Mouse (Mus musculus): ENCODE results near the gene Echdc1. TPM values are rescaled to one million over a fixed set of nuclear protein-coding genes. Genes with fewer than 3 reads are reported as not detected.

Gene Echdc1
- 2.5 and 5.8 TPM in 2 replicates for polyA plus RNA-seq (2011; ENCODE audit: insufficient read depth, insufficient read length, low replicate concordance, missing spikeins)

DNA sequence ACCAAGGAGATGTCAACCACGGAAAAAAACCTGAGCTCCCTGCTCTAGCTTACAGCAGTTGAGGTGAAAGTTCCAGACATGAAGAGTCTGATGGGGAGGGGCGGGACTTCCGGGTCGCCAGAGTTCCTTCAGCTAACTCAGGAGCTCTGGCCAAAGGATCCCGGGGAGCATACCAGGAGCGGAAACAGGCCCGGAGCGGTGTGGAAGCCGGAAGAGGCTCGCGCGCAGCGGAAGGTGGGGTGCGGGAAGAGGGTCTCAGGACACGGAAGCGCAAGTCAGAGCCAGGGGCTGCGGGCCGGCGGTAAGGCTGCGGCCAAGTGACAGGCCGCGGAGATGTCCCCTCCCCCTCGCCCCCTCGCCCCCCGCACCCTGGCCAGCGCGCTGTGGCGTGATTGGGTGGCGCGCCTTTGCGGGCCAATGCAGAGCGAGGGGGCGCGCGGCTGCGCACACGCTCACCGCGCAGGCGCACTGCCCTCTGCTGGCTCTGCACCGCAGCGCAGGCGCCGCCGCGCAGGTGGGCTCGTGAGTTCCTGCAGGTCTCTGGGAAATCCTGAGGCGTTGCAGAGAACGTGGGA is at the start of gene Echdc1:
Gene Echdc1 (plus strand): TSS at position 103 of the 575 bp plus-strand sequence.
- WGBS, result under 1% methylated on average over 44 of the region's 49 CpGs
- H3K4me1 ChIP-seq (ENCODE audit: control insufficient read depth, insufficient read depth, low read length), result no peaks in the 10 kb centered on the region
- H3K27ac ChIP-seq (ENCODE audit: control insufficient read depth, insufficient read depth, low read depth, low read length, poor library complexity), result peak within 1 kb of the TSS; percentile 80
- H3K4me3 ChIP-seq (replicated peaks; ENCODE audit: control insufficient read depth, low read depth, low read length), result peak within 1 kb of the TSS; percentile 90
- peak; percentile 93 for TF ChIP-seq CTCF (IDR thresholded peaks at IDR 0.05; ENCODE audit: control insufficient read depth, insufficient read depth, low read length)
- TF ChIP-seq POLR2A (IDR thresholded peaks at IDR 0.05; ENCODE audit: borderline replicate concordance, control insufficient read depth, low read depth, low read length), result peak; percentile 51; the same call in 1 of the 2 replicates

DNA sequence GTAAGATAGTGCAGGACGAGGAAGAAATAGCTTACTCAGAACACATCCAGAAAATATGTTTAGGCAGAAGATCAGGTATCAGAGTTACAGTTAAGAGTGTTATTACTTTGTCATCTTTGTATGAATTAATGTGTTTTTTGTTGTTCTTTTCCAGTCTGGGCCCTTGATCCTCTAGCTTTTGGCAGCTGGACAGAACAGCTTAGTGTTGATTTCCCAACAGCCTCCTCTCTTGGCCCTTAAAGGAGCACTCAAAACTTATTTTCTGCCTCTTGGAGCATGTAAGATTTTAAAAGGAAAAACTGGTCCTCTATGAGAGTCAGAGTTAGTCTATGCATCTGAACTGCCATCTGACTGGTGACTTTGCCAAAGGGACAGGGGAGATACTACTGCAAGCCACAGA is 31.2 kb upstream of the Echdc1 start:
- Histone ChIP-seq H3K27ac (ENCODE audit: control insufficient read depth, insufficient read depth, low read depth, low read length, poor library complexity) (no peak overlapping the region), H3K4me1 (ENCODE audit: control insufficient read depth, insufficient read depth, low read length) (no peaks in the 10 kb centered on the region), H3K4me3 (replicated peaks; ENCODE audit: control insufficient read depth, low read depth, low read length) (no peak overlapping the region)
- no peak for TF ChIP-seq CTCF (IDR thresholded peaks at IDR 0.05; ENCODE audit: control insufficient read depth, insufficient read depth, low read length)
- no peak for TF ChIP-seq POLR2A (IDR thresholded peaks at IDR 0.05; ENCODE audit: borderline replicate concordance, control insufficient read depth, low read depth, low read length)
- 64% methylated on average over 1 of the region's 1 CpGs for WGBS

DNA sequence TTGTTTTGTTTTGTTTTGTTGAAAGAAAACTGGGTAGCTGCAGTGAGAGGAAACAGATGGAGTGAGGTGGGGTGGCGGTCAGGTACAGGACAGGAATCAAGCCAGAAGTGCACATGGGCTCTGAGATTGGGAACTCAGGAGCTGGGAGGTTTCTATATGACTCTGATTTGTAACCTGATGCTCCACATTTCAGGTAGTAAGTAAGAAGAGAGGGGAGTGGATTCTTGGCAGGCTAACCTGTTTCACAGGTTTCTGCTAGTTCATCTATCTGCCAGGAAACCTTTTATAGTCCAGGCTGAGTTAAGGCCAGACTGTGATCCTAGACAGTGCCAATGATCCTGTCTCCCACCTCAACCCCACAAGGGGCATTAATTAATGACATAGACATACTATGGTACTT is 27.2 kb upstream of the Echdc1 start:
- Histone ChIP-seq H3K4me1 (ENCODE audit: control insufficient read depth, insufficient read depth, low read length) (no peaks in the 10 kb centered on the region), H3K27ac (ENCODE audit: control insufficient read depth, insufficient read depth, low read depth, low read length, poor library complexity) (no peak overlapping the region), H3K4me3 (replicated peaks; ENCODE audit: control insufficient read depth, low read depth, low read length) (no peak overlapping the region)
- TF ChIP-seq POLR2A (IDR thresholded peaks at IDR 0.05; ENCODE audit: borderline replicate concordance, control insufficient read depth, low read depth, low read length), result no peak
- TF ChIP-seq CTCF (IDR thresholded peaks at IDR 0.05; ENCODE audit: control insufficient read depth, insufficient read depth, low read length), result no peak
- WGBS, result 88% methylated on average over 1 of the region's 1 CpGs

DNA sequence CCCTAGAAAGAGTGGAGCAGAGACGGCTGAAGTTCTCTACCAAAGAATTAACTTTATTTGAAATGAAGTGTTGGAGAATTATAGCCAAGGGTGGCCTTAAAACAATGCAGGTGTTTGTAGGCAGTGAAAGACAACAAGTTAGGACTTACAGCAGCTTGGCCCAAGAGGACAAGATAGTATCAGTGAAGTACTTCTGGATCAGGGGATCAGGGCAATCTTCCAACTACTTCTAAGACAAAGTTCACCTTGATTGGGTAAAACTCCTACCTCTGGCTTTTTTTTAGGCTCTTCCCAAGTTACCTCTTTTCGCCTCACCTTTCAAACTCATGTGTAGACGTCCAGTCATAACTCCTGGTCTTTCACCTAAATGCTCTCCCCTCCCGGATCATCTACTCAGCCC is 10.7 kb upstream of the Echdc1 start:
- no peak overlapping the region for H3K27ac ChIP-seq (ENCODE audit: control insufficient read depth, insufficient read depth, low read depth, low read length, poor library complexity)
- TF ChIP-seq CTCF (IDR thresholded peaks at IDR 0.05; ENCODE audit: control insufficient read depth, insufficient read depth, low read length) (no peak), POLR2A (IDR thresholded peaks at IDR 0.05; ENCODE audit: borderline replicate concordance, control insufficient read depth, low read depth, low read length) (no peak)
- WGBS, result 83% methylated on average over 4 of the region's 4 CpGs
- H3K4me3 ChIP-seq (replicated peaks; ENCODE audit: control insufficient read depth, low read depth, low read length), result no peak overlapping the region
- H3K4me1 ChIP-seq (ENCODE audit: control insufficient read depth, insufficient read depth, low read length), result no peaks in the 10 kb centered on the region

DNA sequence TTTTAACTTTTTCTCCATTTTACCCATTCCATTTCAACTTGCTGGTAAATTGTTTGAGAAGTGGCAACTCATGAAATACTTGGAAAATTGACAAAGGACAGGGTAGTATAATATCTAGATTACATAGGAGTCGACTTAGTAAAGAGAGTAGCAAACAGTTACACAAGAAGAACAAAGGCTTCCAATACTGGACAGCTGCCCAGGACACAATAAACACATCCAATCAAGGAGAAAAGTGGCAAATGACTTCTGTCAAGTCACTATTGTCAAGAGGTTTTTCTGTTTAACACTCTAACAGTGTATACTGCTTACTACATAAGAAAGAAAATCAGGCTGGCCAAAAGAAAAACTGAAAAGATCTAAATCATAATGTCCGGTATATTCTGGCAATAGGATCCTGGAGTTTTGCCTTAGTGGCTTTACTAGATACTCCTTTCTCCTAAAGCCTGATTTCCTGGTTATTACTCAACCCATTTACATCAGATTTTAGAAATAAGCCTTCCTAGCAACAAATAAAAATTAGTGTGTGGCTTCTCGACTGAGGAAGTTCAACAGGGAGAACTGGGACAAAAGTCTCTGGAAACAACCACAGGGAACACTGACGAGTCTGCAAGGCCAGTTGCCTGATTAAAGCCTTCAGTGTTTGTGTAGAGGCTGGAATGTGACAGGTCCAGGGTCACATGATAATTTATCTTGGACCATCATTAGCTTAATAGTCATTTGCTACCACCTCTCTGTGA is 1.3 kb upstream of the Echdc1 start:
- WGBS, result 77% methylated on average over 4 of the region's 4 CpGs
- Histone ChIP-seq H3K4me1 (ENCODE audit: control insufficient read depth, insufficient read depth, low read length) (no peaks in the 10 kb centered on the region), H3K27ac (ENCODE audit: control insufficient read depth, insufficient read depth, low read depth, low read length, poor library complexity) (no peak overlapping the region), H3K4me3 (replicated peaks; ENCODE audit: control insufficient read depth, low read depth, low read length) (no peak overlapping the region)
- TF ChIP-seq CTCF (IDR thresholded peaks at IDR 0.05; ENCODE audit: control insufficient read depth, insufficient read depth, low read length), result no peak
- TF ChIP-seq POLR2A (IDR thresholded peaks at IDR 0.05; ENCODE audit: borderline replicate concordance, control insufficient read depth, low read depth, low read length), result no peak

DNA sequence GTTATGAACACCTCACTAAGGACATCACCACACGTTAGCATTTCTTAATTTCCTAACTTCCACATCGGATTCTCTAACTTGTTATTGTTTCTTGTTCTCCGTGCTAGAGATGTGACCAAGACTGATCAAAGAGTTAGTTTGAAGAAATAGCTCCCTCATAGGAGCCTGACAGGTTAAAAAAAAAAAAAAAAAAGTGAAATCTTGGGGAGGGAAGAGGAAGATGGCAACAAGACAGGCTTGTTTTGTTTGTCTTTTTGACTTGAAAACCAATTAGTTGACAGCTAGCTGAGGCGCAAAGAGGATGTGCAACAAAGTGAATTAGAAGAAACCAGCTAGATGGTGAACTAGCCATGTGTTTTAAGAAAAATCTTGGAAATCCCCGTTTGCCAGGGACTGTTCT is 939 bp downstream of the Echdc1 start:
- H3K4me1 ChIP-seq (ENCODE audit: control insufficient read depth, insufficient read depth, low read length), result no peaks in the 10 kb centered on the region
- H3K27ac ChIP-seq (ENCODE audit: control insufficient read depth, insufficient read depth, low read depth, low read length, poor library complexity), result no peak overlapping the region
- TF ChIP-seq CTCF (IDR thresholded peaks at IDR 0.05; ENCODE audit: control insufficient read depth, insufficient read depth, low read length), result no peak
- no peak for TF ChIP-seq POLR2A (IDR thresholded peaks at IDR 0.05; ENCODE audit: borderline replicate concordance, control insufficient read depth, low read depth, low read length)
- no peak overlapping the region for H3K4me3 ChIP-seq (replicated peaks; ENCODE audit: control insufficient read depth, low read depth, low read length)
- WGBS, result 17% methylated on average over 5 of the region's 5 CpGs

DNA sequence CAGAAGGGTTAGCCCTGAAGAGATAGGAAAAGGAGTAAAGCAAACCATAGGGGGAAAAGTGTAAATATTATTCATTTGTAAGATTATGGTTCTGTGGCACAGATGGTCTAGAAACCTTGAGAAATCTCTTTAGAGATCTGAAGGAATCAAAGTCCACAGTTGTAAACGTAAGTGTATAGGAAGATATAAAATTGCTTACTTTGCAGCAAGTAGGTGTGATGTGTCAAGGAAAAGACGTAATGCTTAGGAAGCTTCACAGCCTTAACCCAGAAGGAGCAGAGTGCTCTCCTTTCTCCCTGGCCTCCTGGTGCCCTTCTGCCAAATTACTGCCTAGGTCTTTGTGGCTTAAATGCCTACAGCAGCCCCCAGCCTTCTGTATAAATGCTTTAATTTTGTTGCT is 11.9 kb downstream of the Echdc1 start:
- TF ChIP-seq POLR2A (IDR thresholded peaks at IDR 0.05; ENCODE audit: borderline replicate concordance, control insufficient read depth, low read depth, low read length) (no peak), CTCF (IDR thresholded peaks at IDR 0.05; ENCODE audit: control insufficient read depth, insufficient read depth, low read length) (no peak)

DNA sequence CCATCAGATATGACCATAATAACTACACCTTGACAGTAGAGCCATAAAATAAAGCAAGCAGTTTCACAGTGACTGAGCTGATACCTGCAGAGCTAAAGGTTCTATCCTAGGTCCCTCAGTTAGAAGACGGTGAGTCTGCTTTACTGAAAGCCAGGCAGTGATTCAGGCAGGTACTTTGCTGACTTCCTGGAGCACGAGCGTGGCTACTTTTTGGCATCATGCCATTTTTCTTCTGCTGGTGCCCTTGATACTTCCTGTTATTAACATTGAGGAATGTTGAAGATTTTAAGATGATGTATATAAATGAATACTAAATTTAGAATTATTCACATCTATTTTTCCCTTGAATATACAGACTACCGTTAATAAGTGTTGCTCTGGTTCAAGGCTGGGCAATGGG is 20.9 kb downstream of the Echdc1 start:
- Histone ChIP-seq H3K4me1 (ENCODE audit: control insufficient read depth, insufficient read depth, low read length) (no peaks in the 10 kb centered on the region), H3K4me3 (replicated peaks; ENCODE audit: control insufficient read depth, low read depth, low read length) (no peak overlapping the region), H3K27ac (ENCODE audit: control insufficient read depth, insufficient read depth, low read depth, low read length, poor library complexity) (no peak overlapping the region)
- TF ChIP-seq CTCF (IDR thresholded peaks at IDR 0.05; ENCODE audit: control insufficient read depth, insufficient read depth, low read length), result no peak
- TF ChIP-seq POLR2A (IDR thresholded peaks at IDR 0.05; ENCODE audit: borderline replicate concordance, control insufficient read depth, low read depth, low read length), result no peak
- WGBS, result 53% methylated on average over 4 of the region's 4 CpGs

More for the DNA sequence above, 11.9 kb downstream of the Echdc1 start:
- Histone ChIP-seq H3K4me1 (ENCODE audit: control insufficient read depth, insufficient read depth, low read length) (no peaks in the 10 kb centered on the region), H3K4me3 (replicated peaks; ENCODE audit: control insufficient read depth, low read depth, low read length) (no peak overlapping the region), H3K27ac (ENCODE audit: control insufficient read depth, insufficient read depth, low read depth, low read length, poor library complexity) (no peak overlapping the region)
- WGBS, result 86% methylated on average over 2 of the region's 2 CpGs
